Mouse (Mus musculus) cerebellum, postnatal 10 days (tissue): ENCODE data around the gene Zfp36l1.

ENCODE experiments used
- DNase-seq, 2 experiments: peaks; one replicate each; pipeline ENCODE4 v3.0.0; 2021; ENCODE audit warnings: mixed read lengths in 2 of 2

The Zfp36l1 gene

GRCm38 (mm10) chr12:80130558-80131358, 17.9 kb upstream of the Zfp36l1 start:
- DNase-seq, result peak in 1 of 2 experiments; percentile 20

- DNase-seq, result peak in 1 of 2 experiments; percentile 40
These were observed 16.7 kb upstream of the Zfp36l1 start for GRCm38 (mm10) chr12:80129531-80129930.

GRCm38 (mm10) chr12:80127191-80127762, 14.5 kb upstream of the Zfp36l1 start:
- DNase-seq, result peak in 1 of 2 experiments; percentile 37

GRCm38 (mm10) chr12:80125316-80125715, 12.5 kb upstream of the Zfp36l1 start:
- DNase-seq, result no peak

- DNase-seq, result peak in 1 of 2 experiments; percentile 70
These were observed 11.9 kb upstream of the Zfp36l1 start for GRCm38 (mm10) chr12:80124756-80125155.

GRCm38 (mm10) chr12:80124211-80124610, 11.4 kb upstream of the Zfp36l1 start:
- peak in 1 of 2 experiments; percentile 54 for DNase-seq

GRCm38 (mm10) chr12:80123227-80123803, 10.5 kb upstream of the Zfp36l1 start:
- peak; percentile 74 to 80 for DNase-seq

- DNase-seq, result no peak
These were observed 8.6 kb upstream of the Zfp36l1 start for GRCm38 (mm10) chr12:80121438-80121837.

- DNase-seq, result no peak
These were observed 5.8 kb upstream of the Zfp36l1 start for GRCm38 (mm10) chr12:80118588-80118987.

- DNase-seq, result no peak
These were observed 3.6 kb upstream of the Zfp36l1 start for GRCm38 (mm10) chr12:80116206-80117112.

GRCm38 (mm10) chr12:80115863-80116194, 3.0 kb upstream of the Zfp36l1 start:
- no peak for DNase-seq

- DNase-seq, result peak; percentile 94
These were observed 2.5 kb upstream of the Zfp36l1 start for GRCm38 (mm10) chr12:80115142-80115862.

GRCm38 (mm10) chr12:80114892-80115141, 2.0 kb upstream of the Zfp36l1 start:
- DNase-seq, result no peak

GRCm38 (mm10) chr12:80114031-80114891, 1.4 kb upstream of the Zfp36l1 start:
- peak; percentile 69 to 71 for DNase-seq

- no peak for DNase-seq
These were observed 791 bp upstream of the Zfp36l1 start for GRCm38 (mm10) chr12:80113586-80114021.

GRCm38 (mm10) chr12:80112071-80112660, 647 bp downstream of the Zfp36l1 start:
- no peak for DNase-seq

- peak in 1 of 2 experiments; percentile 37 for DNase-seq
These were observed 1.4 kb downstream of the Zfp36l1 start for GRCm38 (mm10) chr12:80111131-80112070.

- no peak for DNase-seq
These were observed 2.3 kb downstream of the Zfp36l1 start for GRCm38 (mm10) chr12:80110546-80110870.

- DNase-seq, result peak; percentile 63 to 65
These were observed 2.9 kb downstream of the Zfp36l1 start for GRCm38 (mm10) chr12:80109753-80110545.
